Mouse (Mus musculus) kidney, embryonic 15.5 days (tissue): Measurements from ENCODE around the gene Smndc1. TPM values are rescaled to one million over a fixed set of nuclear protein-coding genes. Genes with fewer than 3 reads are reported as not detected.
"Not testable (repeated sequence)": the region's sequence is repeated elsewhere in the genome, so short reads cannot be mapped to it uniquely, and the experiment has no call there.

ENCODE experiments used
- ATAC-seq: fragments of 200-750 bp; cut with Nextera tagmentation; replicated peaks from 2 replicates; pipeline ENCODE4 v1.8.0; 2017; ENCODE audit warnings: moderate TSS enrichment; ENCODE audit not compliant: low FRiP score
- H3K27ac ChIP-seq: fragments of 300-500 bp; sonication (generic); 2 replicates; pipeline ENCODE4 v1.5.1; 2015; ENCODE audit warnings: mild to moderate bottlenecking, inconsistent platforms
- H3K27me3 ChIP-seq: fragments of 300-500 bp; sonication (generic); 2 replicates; pipeline ENCODE4 v1.6.1; 2015; ENCODE audit warnings: inconsistent platforms
- H3K36me3 ChIP-seq: fragments of 300-500 bp; sonication (generic); 2 replicates; pipeline ENCODE4 v1.6.1; 2015; ENCODE audit warnings: inconsistent platforms
- H3K4me1 ChIP-seq: fragments of 300-500 bp; sonication (generic); 2 replicates; pipeline ENCODE4 v1.6.1; 2015; ENCODE audit warnings: inconsistent platforms
- H3K4me2 ChIP-seq: fragments of 300-500 bp; sonication (generic); 2 replicates; pipeline ENCODE4 v1.6.1; 2015; ENCODE audit warnings: moderate library complexity, mild to moderate bottlenecking, inconsistent platforms
- H3K4me3 ChIP-seq: fragments of 300-500 bp; sonication (generic); replicated peaks from 2 replicates; pipeline ENCODE4 v1.5.1; 2015; ENCODE audit warnings: mild to moderate bottlenecking, inconsistent platforms
- H3K9ac ChIP-seq: fragments of 300-500 bp; sonication (generic); 2 replicates; pipeline ENCODE4 v1.6.1; 2015; ENCODE audit warnings: mild to moderate bottlenecking, inconsistent platforms
- H3K9me3 ChIP-seq: fragments of 300-500 bp; sonication (generic); replicated peaks from 2 replicates; pipeline ENCODE4 v1.6.1; 2016; ENCODE audit warnings: inconsistent platforms
- WGBS: fragments of 180-500 bp; shearing (Covaris S2); methylation state at CpG from one replicate; pipeline ENCODE4 v1.1.7; 2015; ENCODE audit warnings: mixed read lengths; 5-methylcytosine and 5-hydroxymethylcytosine counted together
- polyA plus RNA-seq: library from polyadenylated mRNA; unstranded; fragments of >200 nt; fragmentation: Nextera tagmentation; extraction: Ambion mirVana; gene quantifications from 2 replicates; pipeline ENCODE4 v1.2.1, GENCODE M21; 2015

The Smndc1 gene
- polyA plus RNA-seq, 1 experiment from 2014 or later = 40.6 TPM

DNA sequence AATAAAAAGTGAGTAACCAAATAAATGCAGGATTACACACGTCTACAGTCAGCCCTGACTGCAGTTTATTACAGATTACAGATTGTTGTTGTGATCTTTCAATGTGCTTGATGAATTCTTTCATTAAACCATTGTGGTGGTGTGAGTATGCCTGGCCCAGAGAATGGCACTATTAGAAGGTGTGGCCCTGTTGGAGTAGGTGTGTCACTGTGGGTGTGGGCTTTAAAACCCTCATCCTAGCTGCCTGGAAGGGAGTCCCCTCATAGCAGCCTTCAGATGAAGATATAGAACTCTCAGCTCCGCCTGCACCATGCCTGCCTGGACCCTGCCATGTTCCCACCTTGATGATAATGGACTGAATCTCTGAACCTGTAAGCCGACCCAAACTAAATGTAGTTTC, 4.6 kb upstream of the Smndc1 start:
- not testable (repeated sequence) for H3K4me3 ChIP-seq, H3K36me3 ChIP-seq, H3K9me3 ChIP-seq, H3K27ac ChIP-seq, H3K9ac ChIP-seq, H3K4me2 ChIP-seq, ATAC-seq, H3K27me3 ChIP-seq
- 62% methylated on average over 3 of the region's 3 CpGs for WGBS
- peaks cover 17% of the 10 kb centered on the region for H3K4me1 ChIP-seq

DNA sequence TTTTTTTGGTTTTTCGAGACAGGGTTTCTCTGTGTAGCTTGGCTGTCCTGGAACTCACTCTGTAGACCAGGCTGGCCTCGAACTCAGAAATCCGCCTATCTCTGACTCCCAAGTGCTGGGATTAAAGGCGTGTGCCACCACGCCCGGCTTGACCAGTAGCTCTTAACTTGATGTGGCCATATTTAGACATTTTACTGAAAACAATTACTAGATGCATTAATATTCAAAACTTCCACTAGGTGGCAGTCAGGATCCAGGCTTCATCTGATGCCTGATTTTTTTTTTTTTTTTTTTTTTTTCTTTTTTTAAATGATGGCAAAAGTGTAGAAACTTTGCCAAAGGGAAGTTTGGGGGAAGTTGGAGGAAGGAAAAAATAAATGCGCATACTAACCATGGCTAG, 4.2 kb upstream of the Smndc1 start:
- Histone ChIP-seq H3K27me3 (no peaks in the 10 kb centered on the region), H3K4me2 (no peak overlapping the region), H3K4me1 (peaks cover 17% of the 10 kb centered on the region), H3K4me3 (no peak overlapping the region), H3K36me3 (no peaks in the 10 kb centered on the region), H3K9ac (no peak overlapping the region), H3K9me3 (no peaks in the 10 kb centered on the region), H3K27ac (no peak overlapping the region)
- no peak for ATAC-seq
- 14% methylated on average over 7 of the region's 7 CpGs for WGBS

DNA sequence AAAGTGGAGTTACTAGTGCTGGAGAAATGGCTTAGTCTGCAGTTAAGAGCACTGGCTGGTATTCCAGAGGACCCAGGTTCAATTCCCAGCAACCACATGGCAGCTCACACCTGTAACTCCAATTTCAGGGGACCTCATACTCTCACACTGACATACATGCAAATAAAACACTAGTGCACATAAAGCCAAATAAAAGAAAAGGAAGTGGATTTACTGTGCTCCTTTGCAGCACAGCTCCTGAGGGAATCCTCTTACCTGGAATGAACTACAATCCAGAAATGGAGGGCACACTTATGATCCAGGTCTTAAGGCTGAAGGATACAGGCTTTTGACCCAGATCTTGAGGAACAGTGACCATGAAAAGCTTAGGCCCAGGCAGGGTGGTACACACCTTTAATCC, 3.3 kb upstream of the Smndc1 start:
- no peak for ATAC-seq
- H3K4me3 ChIP-seq = no peak overlapping the region
- H3K36me3 ChIP-seq = peaks cover 4% of the 10 kb centered on the region
- no peak overlapping the region for H3K9ac ChIP-seq
- no peaks in the 10 kb centered on the region for H3K9me3 ChIP-seq
- no peak overlapping the region for H3K4me2 ChIP-seq
- no peaks in the 10 kb centered on the region for H3K27me3 ChIP-seq
- H3K27ac ChIP-seq = no peak overlapping the region
- H3K4me1 ChIP-seq = peaks cover 21% of the 10 kb centered on the region

DNA sequence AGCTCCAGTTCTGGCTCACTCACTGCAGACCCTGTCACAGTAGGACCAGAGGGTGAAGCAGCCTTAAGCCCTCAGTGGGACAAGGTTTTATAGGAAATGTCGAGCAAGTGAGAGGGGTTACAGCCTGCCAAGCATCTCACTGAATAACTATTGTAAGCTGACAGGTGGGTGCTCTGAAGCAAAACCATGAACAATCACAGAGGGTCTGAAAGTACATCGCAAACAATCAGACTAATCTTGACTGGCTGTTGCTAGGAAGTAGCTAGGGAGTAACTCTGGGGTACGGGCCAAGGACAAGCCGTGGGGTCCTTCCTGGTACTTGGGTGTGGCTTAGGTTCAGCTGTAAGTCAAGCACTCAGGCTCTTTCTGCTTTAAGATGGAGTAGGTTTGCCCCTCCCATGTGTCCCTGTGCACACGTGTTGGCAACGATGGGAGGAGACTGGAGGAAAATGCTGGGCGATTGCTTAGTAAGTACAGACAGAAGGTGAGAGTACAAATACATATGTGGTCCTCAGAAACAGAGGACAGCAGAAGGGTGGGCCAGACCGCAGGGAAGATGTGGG, 2.5 kb upstream of the Smndc1 start:
- no peak for ATAC-seq
- Histone ChIP-seq H3K27ac (0 out of 2 replicates have a peak overlapping the region, but pooled peaks have one; percentile 14), H3K36me3 (peaks cover 12% of the 10 kb centered on the region), H3K4me3 (no peak overlapping the region), H3K9ac (no peak overlapping the region), H3K4me1 (peaks cover 21% of the 10 kb centered on the region), H3K9me3 (no peaks in the 10 kb centered on the region), H3K4me2 (no peak overlapping the region), H3K27me3 (no peaks in the 10 kb centered on the region)
- 64% methylated on average over 8 of the region's 8 CpGs for WGBS

DNA sequence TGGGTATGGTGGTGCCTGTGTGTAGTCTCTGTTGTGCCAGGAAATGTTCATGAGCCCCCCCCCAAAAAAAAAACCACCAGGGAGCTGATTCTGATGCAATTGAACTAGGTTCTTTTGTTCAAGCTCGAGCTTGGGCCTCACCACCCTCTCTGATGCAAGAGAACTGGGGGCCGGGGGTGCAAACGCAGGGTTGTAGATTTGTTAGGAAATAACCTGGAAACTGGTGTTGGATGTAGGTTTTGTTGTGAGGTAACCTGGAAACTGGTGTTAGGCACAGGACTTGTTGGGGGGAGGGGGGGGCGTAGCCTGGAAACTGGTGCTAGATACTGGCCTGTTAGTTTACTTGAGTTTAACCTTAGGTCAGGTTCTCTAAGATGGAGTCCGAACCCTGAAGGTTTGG, 1.4 kb upstream of the Smndc1 start:
- peak overlapping the region; percentile 65; the same call in 1 of the 2 replicates for H3K9ac ChIP-seq
- H3K9me3 ChIP-seq = no peaks in the 10 kb centered on the region
- H3K4me2 ChIP-seq = peak overlapping the region; percentile 64
- no peaks in the 10 kb centered on the region for H3K27me3 ChIP-seq
- peaks cover 28% of the 10 kb centered on the region for H3K4me1 ChIP-seq
- H3K36me3 ChIP-seq = peaks cover 22% of the 10 kb centered on the region
- 85% methylated on average over 5 of the region's 5 CpGs for WGBS
- H3K4me3 ChIP-seq = peak overlapping the region; percentile 99
- ATAC-seq = no peak
- no peak overlapping the region for H3K27ac ChIP-seq

DNA sequence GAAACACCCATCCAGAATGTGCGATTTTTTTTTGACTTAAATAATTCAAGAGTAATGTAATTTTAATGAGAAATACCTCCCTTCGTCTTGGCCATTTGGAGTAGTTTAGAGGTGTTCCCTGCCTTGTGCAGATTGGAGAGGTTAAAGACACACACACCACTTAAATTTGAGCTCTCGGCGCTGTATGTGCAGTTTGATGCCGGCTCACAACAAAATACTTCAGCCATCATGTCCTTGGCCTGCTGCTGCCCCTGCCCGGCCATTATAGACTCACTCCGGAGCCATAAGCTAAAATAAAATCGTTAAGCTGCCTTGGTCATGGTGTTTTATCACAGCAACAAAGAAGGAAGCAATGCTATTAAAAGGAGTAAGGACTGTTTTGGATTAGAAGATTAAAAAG, 1.0 kb upstream of the Smndc1 start:
- Histone ChIP-seq H3K4me1 (peaks cover 29% of the 10 kb centered on the region), H3K36me3 (peaks cover 25% of the 10 kb centered on the region), H3K9ac (peak overlapping the region; percentile 65), H3K27ac (peak overlapping the region; percentile 87), H3K27me3 (no peaks in the 10 kb centered on the region), H3K9me3 (no peaks in the 10 kb centered on the region), H3K4me3 (peak overlapping the region; percentile 99), H3K4me2 (peak overlapping the region; percentile 64)
- ATAC-seq = no peak
- 46% methylated on average over 8 of the region's 8 CpGs for WGBS

DNA sequence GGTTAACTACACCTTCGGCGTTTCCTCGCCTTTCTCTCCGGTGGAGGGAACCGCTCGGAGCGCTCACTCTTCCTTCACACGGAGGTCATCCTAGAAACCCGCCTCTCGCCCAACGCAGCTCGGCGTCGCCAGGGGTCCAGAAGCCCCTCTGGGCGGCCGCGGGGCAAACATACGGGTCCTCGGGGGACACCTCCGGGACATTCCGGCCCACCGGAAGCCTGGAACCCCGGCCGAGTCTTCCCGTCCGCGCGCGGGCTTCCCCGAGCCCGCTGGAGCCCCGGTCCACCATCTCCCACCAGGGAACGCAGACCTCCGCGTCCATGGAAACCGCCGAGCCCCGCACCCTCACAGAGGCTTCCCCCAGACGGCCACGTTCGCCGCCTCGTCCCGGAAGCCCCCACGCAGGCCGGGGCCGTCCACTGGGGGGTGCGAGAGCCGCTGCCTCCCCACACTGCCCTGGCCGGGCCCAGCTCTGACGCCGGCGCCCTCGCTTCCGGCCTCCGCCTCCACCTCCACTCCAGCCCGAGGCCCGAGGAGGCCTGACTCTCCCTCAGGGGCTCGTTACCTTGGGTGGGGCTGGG, 437 bp downstream of the Smndc1 start:
- H3K27ac ChIP-seq = peak overlapping the region; percentile 98
- no peaks in the 10 kb centered on the region for H3K9me3 ChIP-seq
- H3K4me2 ChIP-seq = peak overlapping the region; percentile 58
- peak overlapping the region; percentile 99 for H3K9ac ChIP-seq
- ATAC-seq = peak; percentile 93
- H3K27me3 ChIP-seq = no peaks in the 10 kb centered on the region
- peaks cover 33% of the 10 kb centered on the region for H3K36me3 ChIP-seq
- H3K4me1 ChIP-seq = peaks cover 35% of the 10 kb centered on the region
- WGBS = under 1% methylated on average over 59 of the region's 59 CpGs
- H3K4me3 ChIP-seq = peak overlapping the region; percentile 99

DNA sequence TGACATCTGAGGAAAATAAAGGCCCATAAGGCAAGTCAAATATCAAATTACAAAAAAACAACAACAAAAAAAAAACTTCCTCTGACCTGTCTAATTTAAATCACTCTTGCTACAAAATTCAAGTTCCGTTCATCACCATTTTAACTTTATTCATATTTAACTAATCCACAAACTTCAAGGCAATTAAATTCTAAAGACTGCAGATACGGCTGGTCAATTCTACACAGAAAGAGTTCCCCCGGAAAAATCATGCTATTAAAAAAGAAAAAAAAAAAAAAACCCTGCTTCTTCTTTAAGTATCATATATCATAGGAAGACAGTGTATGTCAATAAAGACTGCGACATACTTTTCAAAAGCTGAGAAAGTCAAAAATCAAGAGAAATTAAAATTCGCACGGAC, 961 bp downstream of the Smndc1 start:
- no peak for ATAC-seq
- peak overlapping the region; percentile 99 for H3K9ac ChIP-seq
- peak overlapping the region; percentile 98 for H3K27ac ChIP-seq
- peaks cover 37% of the 10 kb centered on the region for H3K36me3 ChIP-seq
- peak overlapping the region; percentile 58 for H3K4me2 ChIP-seq
- H3K4me1 ChIP-seq = peaks cover 32% of the 10 kb centered on the region
- peak overlapping the region; percentile 99 for H3K4me3 ChIP-seq
- no peaks in the 10 kb centered on the region for H3K9me3 ChIP-seq
- H3K27me3 ChIP-seq = no peaks in the 10 kb centered on the region
- WGBS = 6% methylated on average over 6 of the region's 6 CpGs

DNA sequence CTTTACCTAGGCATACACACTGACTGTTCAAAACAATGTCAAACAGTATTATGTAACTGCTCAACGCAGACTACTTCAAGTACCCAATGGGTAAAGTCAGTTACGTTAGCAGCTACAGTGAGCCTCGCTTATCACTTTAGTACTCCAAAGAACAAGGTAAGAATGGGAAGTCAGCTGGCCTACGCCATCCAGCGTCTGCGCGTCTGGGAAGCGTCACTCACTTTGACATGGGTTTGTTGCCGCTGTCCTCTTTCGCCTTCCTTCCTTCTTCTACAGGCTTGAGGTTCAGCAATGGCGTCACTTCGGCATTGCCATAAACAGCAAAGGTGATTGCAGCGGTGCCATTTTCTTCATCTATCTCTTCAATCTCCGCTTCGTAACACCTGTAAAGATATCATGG, 7.0 kb downstream of the Smndc1 start:
- Histone ChIP-seq H3K4me2 (no peak overlapping the region), H3K9ac (no peak overlapping the region), H3K4me1 (peaks cover 15% of the 10 kb centered on the region), H3K27me3 (no peaks in the 10 kb centered on the region), H3K27ac (no peak overlapping the region), H3K36me3 (peaks cover 83% of the 10 kb centered on the region), H3K9me3 (no peaks in the 10 kb centered on the region), H3K4me3 (no peak overlapping the region)
- ATAC-seq = no peak
- 95% methylated on average over 15 of the region's 15 CpGs for WGBS

DNA sequence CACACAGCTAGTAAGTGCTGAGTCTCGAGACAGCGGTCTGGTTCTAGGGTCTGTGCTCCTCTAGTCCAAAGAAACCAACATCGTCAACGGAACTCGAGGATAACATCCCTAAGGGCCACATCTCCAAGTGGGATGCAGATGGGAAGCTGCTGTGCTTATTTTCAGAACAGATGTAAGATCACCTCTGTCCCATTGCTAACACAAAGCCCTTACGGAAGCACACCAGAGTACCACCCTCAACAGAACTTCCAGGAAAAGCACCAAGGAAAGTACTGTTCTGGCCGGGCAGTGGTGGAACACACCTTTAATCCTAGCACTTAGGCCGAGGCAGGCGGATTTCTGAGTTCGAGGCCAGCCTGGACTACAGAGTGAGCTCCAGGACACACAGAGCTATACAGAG, 12.0 kb downstream of the Smndc1 start:
- Histone ChIP-seq H3K27ac (no peak overlapping the region), H3K4me1 (no peaks in the 10 kb centered on the region), H3K9ac (no peak overlapping the region), H3K27me3 (no peaks in the 10 kb centered on the region), H3K4me3 (no peak overlapping the region), H3K9me3 (no peaks in the 10 kb centered on the region), H3K4me2 (no peak overlapping the region), H3K36me3 (peaks cover 79% of the 10 kb centered on the region)
- no peak for ATAC-seq
- WGBS = 91% methylated on average over 10 of the region's 10 CpGs

DNA sequence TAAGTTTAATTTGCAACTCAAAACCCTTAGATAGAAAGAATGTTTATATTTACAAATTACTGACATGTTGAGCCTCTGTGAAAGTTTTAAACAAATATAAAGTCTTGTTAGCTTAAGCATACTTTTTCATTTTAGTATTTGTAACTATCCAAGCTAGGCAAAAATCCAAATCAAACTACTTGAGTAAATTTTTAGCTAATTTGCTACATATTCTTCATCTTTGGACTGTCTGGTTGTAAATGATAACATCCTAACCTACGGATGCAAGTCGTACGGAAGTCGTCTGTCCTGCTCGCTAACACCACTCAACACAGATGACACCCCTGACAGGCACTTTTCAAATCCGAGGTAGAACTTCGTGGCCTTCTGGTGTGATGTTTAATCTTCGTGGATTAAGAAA, 12.7 kb downstream of the Smndc1 start:
- Histone ChIP-seq H3K4me1 (no peaks in the 10 kb centered on the region), H3K4me2 (no peak overlapping the region), H3K27ac (no peak overlapping the region), H3K36me3 (peaks cover 73% of the 10 kb centered on the region), H3K9me3 (no peaks in the 10 kb centered on the region), H3K4me3 (no peak overlapping the region), H3K9ac (no peak overlapping the region), H3K27me3 (no peaks in the 10 kb centered on the region)
- ATAC-seq = no peak
- WGBS = 85% methylated on average over 8 of the region's 8 CpGs

DNA sequence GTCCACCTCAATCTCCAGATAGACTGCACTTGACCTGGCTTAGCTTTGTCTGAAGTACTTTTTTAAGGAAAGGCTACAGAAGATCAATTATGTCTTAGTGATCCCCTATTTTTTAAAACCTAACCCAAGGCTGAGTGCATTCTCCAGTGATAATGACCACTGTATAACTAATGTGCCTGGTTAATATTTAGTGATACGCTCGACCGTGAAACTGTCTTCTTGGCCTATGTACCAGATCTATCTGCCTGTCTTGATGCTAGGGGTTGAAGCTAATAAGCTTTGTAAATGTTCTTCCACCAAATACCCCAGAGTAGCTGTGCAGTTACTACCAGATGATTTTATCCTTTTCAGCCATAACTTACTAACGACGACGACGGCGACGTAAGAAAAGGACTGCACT, 14.6 kb downstream of the Smndc1 start:
- no peaks in the 10 kb centered on the region for H3K27me3 ChIP-seq
- no peak overlapping the region for H3K9ac ChIP-seq
- ATAC-seq = 0 out of 2 replicates have a peak, but pooled peaks have one; percentile 65
- H3K4me3 ChIP-seq = no peak overlapping the region
- 82% methylated on average over 9 of the region's 9 CpGs for WGBS
- 0 out of 2 replicates have a peak, but pooled peaks cover 8% of the 10 kb centered on the region for H3K4me1 ChIP-seq
- no peaks in the 10 kb centered on the region for H3K9me3 ChIP-seq
- H3K36me3 ChIP-seq = peaks cover 70% of the 10 kb centered on the region
- no peak overlapping the region for H3K4me2 ChIP-seq
- peak overlapping the region; percentile 67 for H3K27ac ChIP-seq

DNA sequence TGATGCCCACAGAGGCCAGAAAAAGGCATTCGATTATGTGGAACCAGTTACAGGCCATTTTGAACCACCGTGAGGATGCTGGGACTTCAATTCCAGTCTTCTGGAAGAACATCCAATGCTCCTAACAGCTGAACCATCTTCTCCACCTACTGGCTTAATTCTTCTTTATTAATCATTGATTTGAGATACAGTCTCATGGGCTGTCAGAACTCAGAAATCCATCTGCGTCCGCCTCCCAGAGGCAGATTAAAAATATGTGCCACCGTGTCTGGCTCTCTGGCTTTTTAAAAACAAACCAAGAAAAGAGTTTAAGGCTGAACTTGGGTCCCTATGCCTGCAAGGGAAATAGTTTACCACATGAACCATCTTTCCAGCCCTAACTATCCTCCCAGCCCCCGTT, 15.1 kb downstream of the Smndc1 start:
- Histone ChIP-seq H3K4me1 (peaks cover 8% of the 10 kb centered on the region; the same call in 1 of the 2 replicates), H3K4me3 (no peak overlapping the region), H3K36me3 (peaks cover 68% of the 10 kb centered on the region), H3K4me2 (no peak overlapping the region), H3K9me3 (no peaks in the 10 kb centered on the region), H3K27ac (peak overlapping the region; percentile 67), H3K27me3 (no peaks in the 10 kb centered on the region), H3K9ac (no peak overlapping the region)
- ATAC-seq = no peak; the same call in 1 of the 2 replicates
- WGBS = 85% methylated on average over 6 of the region's 6 CpGs
